Mouse (Mus musculus): Measurements from ENCODE around the gene Polr2c. TPM values are rescaled to one million over a fixed set of nuclear protein-coding genes. Genes with fewer than 3 reads are reported as not detected.
"Not testable (repeated sequence)": the region's sequence is repeated elsewhere in the genome, so short reads cannot be mapped to it uniquely, and the experiment has no call there.

Polr2c gene
- polyA plus RNA-seq, 1 experiment: 98.3 TPM

- no peak for DNase-seq (ENCODE audit: low read depth)
- TF ChIP-seq CTCF (IDR thresholded peaks at IDR 0.05; ENCODE audit: borderline replicate concordance, extremely low read depth, insufficient read depth, insufficient read length) (no peak), POLR2A (IDR thresholded peaks at IDR 0.05; ENCODE audit: borderline replicate concordance, extremely low read depth, insufficient read depth, insufficient read length, poor library complexity, severe bottlenecking) (no peak)
Measured at GRCm38 (mm10) chr8:94821381-94821780, 35.9 kb upstream of the Polr2c start.

- TF ChIP-seq CTCF (IDR thresholded peaks at IDR 0.05; ENCODE audit: borderline replicate concordance, extremely low read depth, insufficient read depth, insufficient read length) (peak; percentile 73), POLR2A (IDR thresholded peaks at IDR 0.05; ENCODE audit: borderline replicate concordance, extremely low read depth, insufficient read depth, insufficient read length, poor library complexity, severe bottlenecking) (no peak)
- DNase-seq (ENCODE audit: low read depth): peak; percentile 70
Measured at GRCm38 (mm10) chr8:94822637-94823560, 34.4 kb upstream of the Polr2c start.

GRCm38 (mm10) chr8:94825170-94825569 is 32.1 kb upstream of the Polr2c start:
- DNase-seq (ENCODE audit: low read depth): no peak
- TF ChIP-seq CTCF (IDR thresholded peaks at IDR 0.05; ENCODE audit: borderline replicate concordance, extremely low read depth, insufficient read depth, insufficient read length) (no peak), POLR2A (IDR thresholded peaks at IDR 0.05; ENCODE audit: borderline replicate concordance, extremely low read depth, insufficient read depth, insufficient read length, poor library complexity, severe bottlenecking) (no peak)

GRCm38 (mm10) chr8:94826210-94826609 is 31.0 kb upstream of the Polr2c start:
- TF ChIP-seq POLR2A (IDR thresholded peaks at IDR 0.05; ENCODE audit: borderline replicate concordance, extremely low read depth, insufficient read depth, insufficient read length, poor library complexity, severe bottlenecking): no peak
- no peak for TF ChIP-seq CTCF (IDR thresholded peaks at IDR 0.05; ENCODE audit: borderline replicate concordance, extremely low read depth, insufficient read depth, insufficient read length)
- DNase-seq (ENCODE audit: low read depth): no peak

GRCm38 (mm10) chr8:94828284-94828683 is 29.0 kb upstream of the Polr2c start:
- TF ChIP-seq CTCF (IDR thresholded peaks at IDR 0.05; ENCODE audit: borderline replicate concordance, extremely low read depth, insufficient read depth, insufficient read length) (no peak), POLR2A (IDR thresholded peaks at IDR 0.05; ENCODE audit: borderline replicate concordance, extremely low read depth, insufficient read depth, insufficient read length, poor library complexity, severe bottlenecking) (no peak)
- no peak for DNase-seq (ENCODE audit: low read depth)

GRCm38 (mm10) chr8:94833901-94834405 is 23.3 kb upstream of the Polr2c start:
- DNase-seq (ENCODE audit: low read depth): not testable (repeated sequence)

GRCm38 (mm10) chr8:94835751-94836150 is 21.5 kb upstream of the Polr2c start:
- DNase-seq (ENCODE audit: low read depth): not testable (repeated sequence)

- no peak for DNase-seq (ENCODE audit: low read depth)
- no peak for TF ChIP-seq POLR2A (IDR thresholded peaks at IDR 0.05; ENCODE audit: borderline replicate concordance, extremely low read depth, insufficient read depth, insufficient read length, poor library complexity, severe bottlenecking)
- TF ChIP-seq CTCF (IDR thresholded peaks at IDR 0.05; ENCODE audit: borderline replicate concordance, extremely low read depth, insufficient read depth, insufficient read length): no peak
Measured at GRCm38 (mm10) chr8:94836456-94837240, 20.6 kb upstream of the Polr2c start.

GRCm38 (mm10) chr8:94837662-94838574 is 19.3 kb upstream of the Polr2c start, which contains the start of the genes Coq9 and Ciapin1:
Coq9 (plus strand) TSS chr8:94838321.
Ciapin1 (minus strand) TSS chr8:94838358.
- peak; percentile 99 for DNase-seq (ENCODE audit: low read depth)
- TF ChIP-seq POLR2A (IDR thresholded peaks at IDR 0.05; ENCODE audit: borderline replicate concordance, extremely low read depth, insufficient read depth, insufficient read length, poor library complexity, severe bottlenecking): peak; percentile 78
- TF ChIP-seq CTCF (IDR thresholded peaks at IDR 0.05; ENCODE audit: borderline replicate concordance, extremely low read depth, insufficient read depth, insufficient read length): no peak

- TF ChIP-seq POLR2A (IDR thresholded peaks at IDR 0.05; ENCODE audit: borderline replicate concordance, extremely low read depth, insufficient read depth, insufficient read length, poor library complexity, severe bottlenecking): no peak
- TF ChIP-seq CTCF (IDR thresholded peaks at IDR 0.05; ENCODE audit: borderline replicate concordance, extremely low read depth, insufficient read depth, insufficient read length): no peak
- peak; percentile 63 for DNase-seq (ENCODE audit: low read depth)
Measured at GRCm38 (mm10) chr8:94838600-94838999, 18.6 kb upstream of the Polr2c start.

- no peak for DNase-seq (ENCODE audit: low read depth)
- TF ChIP-seq CTCF (IDR thresholded peaks at IDR 0.05; ENCODE audit: borderline replicate concordance, extremely low read depth, insufficient read depth, insufficient read length): no peak
- TF ChIP-seq POLR2A (IDR thresholded peaks at IDR 0.05; ENCODE audit: borderline replicate concordance, extremely low read depth, insufficient read depth, insufficient read length, poor library complexity, severe bottlenecking): no peak
Measured at GRCm38 (mm10) chr8:94841183-94841582, 16.1 kb upstream of the Polr2c start.
